Mouse (Mus musculus) WW6 (cell line): ENCODE results near the gene Olfr1265.

ENCODE experiments used
- DNase-seq: peaks from one replicate; pipeline ENCODE4 v3.0.0-alpha.2; 2013; ENCODE audit warnings: low read depth, low spot score

Olfr1265 gene

DNA sequence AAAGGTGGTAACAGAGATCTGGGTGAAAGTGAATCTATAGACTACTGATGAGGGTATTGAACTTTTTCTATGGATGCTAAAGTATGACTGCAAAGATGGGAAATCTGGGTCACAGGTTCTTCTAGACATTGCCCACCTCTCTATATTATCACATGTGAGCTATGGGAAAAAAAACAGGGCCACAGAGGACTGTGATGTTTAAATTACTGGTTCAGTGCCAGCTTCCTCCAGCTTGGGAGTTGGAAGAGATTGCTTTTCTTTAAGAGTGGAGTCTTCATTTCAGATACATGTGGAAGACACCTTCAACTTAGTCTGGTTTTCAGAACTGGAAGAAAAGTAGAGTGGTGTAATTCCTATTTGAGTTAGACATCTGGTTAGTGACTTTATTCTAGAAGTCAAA, at the start of gene Olfr1265:
Olfr1265 (plus strand) TSS at position 301 of the 400 bp plus-strand sequence.
- no peak for DNase-seq

GRCm38 (mm10) chr2:89990921-89991320, 44.2 kb upstream of the Olfr1265 start, which contains the start of gene Olfr1261:
Olfr1261 (plus strand) TSS chr2:89991221.
- no peak for DNase-seq

DNA sequence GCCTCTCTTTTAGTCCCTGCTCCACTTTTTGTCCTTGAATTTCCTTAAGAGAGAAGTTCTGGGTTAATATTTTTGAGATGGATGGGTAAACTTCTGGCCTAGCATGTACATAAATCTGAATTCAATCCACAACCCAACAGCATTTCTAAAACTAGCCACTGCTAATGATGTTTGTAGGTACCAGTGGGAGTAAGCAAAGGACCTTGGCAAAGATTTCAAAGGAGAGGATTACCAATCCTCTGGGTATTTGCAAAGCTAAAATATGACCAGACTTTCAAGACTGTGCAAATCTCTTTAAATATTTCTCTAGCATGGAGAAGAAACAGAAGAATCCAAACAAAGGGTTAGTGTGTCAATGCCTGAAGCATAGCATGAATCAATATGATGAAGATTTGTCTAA, 35.3 kb upstream of the Olfr1265 start, which contains the start of gene Olfr1262:
Olfr1262 (plus strand) TSS at position 301 of the 400 bp plus-strand sequence.
- DNase-seq = no peak

- no peak for DNase-seq
Observed at GRCm38 (mm10) chr2:90011831-90012230, 23.3 kb upstream of the Olfr1265 start, which contains the start of gene Olfr1263. Olfr1263 (plus strand) TSS chr2:90012131.

DNA sequence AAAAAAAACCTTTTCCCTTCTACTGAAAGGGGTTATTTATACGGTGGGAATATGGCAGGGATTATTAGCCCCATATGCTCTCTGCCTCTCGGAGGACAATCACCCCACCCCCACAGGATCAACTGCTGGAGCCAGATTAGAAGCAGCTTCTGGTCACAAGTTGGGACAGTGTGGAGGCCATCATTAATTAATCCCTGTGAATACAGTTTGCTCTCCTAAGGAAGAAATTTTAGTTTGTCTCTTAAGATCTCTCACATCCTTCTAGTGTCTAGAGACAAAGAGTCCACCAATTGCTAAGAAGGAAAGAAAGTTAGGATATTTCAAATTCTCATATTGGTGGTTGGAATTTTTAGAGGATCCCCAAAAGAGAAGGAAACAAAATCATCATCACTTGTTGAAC, 9.7 kb upstream of the Olfr1265 start, which contains the start of gene Olfr1264:
Olfr1264 (minus strand) TSS at position 101 of the 400 bp plus-strand sequence.
- no peak for DNase-seq

- DNase-seq = no peak
Observed at GRCm38 (mm10) chr2:90063494-90063893, 28.4 kb downstream of the Olfr1265 start, which contains the start of gene Olfr140. Olfr140 (minus strand) TSS chr2:90063594.

- no peak for DNase-seq
Observed at GRCm38 (mm10) chr2:90070065-90070464, 34.9 kb downstream of the Olfr1265 start.
